Mouse (Mus musculus) ES-Bruce4 (cell line): ENCODE measurements around the gene Klhl7.

Experiments used
- CTCF ChIP-seq: IDR thresholded peaks from one replicate; pipeline ENCODE4 v1.8.1; 2011; ENCODE audit warnings: low read depth, low read length
- POLR2A ChIP-seq: IDR thresholded peaks from one replicate; pipeline ENCODE4 v1.8.1; 2011; ENCODE audit warnings: low read length; ENCODE audit not compliant: insufficient read depth

DNA sequence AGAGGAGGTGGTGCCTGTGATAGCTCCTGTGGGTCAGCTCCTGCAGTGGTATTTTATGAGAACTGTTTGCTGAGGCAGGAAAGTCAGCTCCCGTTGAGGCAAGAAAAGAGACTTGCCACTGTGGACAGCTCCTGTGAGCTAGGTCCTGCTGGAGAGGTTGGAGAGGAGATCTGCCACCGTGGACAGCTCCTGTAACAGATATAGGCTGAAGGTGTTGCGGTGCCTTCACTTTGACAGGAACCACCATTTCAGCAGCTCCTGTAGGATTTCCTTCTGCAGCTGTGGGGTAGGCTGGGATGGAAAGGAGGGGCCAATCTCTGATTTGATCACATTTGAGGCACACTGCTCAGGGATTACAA is 7.3 kb downstream of the Klhl7 start:
- TF ChIP-seq POLR2A: no peak
- TF ChIP-seq CTCF: no peak
